Mouse (Mus musculus): ENCODE results near the gene Als2.

Als2 gene

GRCm38 (mm10) chr1:59212076-59212779 is 24.8 kb downstream of the Als2 start:
- DNase-seq (ENCODE audit: low spot score in 2 of 2): no peak

GRCm38 (mm10) chr1:59211651-59212050 is 25.4 kb downstream of the Als2 start:
- no peak for DNase-seq (ENCODE audit: low spot score in 2 of 2)

DNA sequence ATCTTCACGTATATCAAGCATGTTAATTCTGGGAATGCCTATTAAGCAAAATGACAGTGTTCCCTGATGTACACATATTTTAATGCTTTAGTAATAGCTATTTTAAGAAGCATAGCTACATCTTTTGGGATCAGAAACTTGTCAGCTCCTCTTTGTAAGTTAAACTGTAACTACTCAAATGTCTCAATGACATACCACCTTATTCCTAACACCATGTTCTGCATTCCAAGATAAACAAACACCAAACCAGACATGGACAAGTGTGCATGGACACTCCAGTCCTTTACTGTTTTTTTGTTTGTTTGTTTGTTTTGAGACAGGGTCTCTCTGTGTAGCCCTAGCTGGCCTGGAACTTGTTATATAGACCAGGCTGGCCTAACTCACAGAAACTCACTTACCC is 28.7 kb downstream of the Als2 start:
- no peak for DNase-seq (ENCODE audit: low spot score in 2 of 2)

- DNase-seq (ENCODE audit: low spot score in 2 of 2): no peak
Observed at GRCm38 (mm10) chr1:59204489-59204888, 32.5 kb downstream of the Als2 start.

- DNase-seq (ENCODE audit: low spot score in 2 of 2): no peak
Observed at GRCm38 (mm10) chr1:59202367-59202766, 34.7 kb downstream of the Als2 start.

- no peak for DNase-seq (ENCODE audit: low spot score in 2 of 2)
Observed at GRCm38 (mm10) chr1:59201561-59201960, 35.5 kb downstream of the Als2 start.

DNA sequence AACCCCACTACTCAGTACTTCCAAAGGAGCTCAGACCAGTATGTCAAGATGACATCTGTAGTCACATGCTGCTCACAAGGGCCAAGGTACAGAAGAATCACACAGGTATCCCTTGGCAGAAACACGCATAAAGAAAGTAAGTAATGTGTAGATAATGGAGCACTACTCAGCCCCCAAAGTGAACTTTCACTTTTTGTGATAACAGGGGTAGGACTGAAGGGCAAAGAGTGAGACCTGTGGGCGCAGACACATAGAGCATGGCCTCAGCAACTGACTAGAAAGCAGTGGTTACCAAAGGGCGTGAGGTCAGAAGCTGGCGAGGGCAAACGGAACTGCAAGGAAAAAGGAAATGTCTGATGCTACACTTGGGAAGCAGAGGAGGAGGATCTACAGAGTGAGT is 36.1 kb downstream of the Als2 start:
- no peak for DNase-seq (ENCODE audit: low spot score in 2 of 2)

- no peak for DNase-seq (ENCODE audit: low spot score in 2 of 2)
Observed at GRCm38 (mm10) chr1:59194979-59195378, 42.1 kb downstream of the Als2 start.

GRCm38 (mm10) chr1:59187786-59188185 is 49.2 kb downstream of the Als2 start:
- no peak for DNase-seq (ENCODE audit: low spot score in 2 of 2)

DNA sequence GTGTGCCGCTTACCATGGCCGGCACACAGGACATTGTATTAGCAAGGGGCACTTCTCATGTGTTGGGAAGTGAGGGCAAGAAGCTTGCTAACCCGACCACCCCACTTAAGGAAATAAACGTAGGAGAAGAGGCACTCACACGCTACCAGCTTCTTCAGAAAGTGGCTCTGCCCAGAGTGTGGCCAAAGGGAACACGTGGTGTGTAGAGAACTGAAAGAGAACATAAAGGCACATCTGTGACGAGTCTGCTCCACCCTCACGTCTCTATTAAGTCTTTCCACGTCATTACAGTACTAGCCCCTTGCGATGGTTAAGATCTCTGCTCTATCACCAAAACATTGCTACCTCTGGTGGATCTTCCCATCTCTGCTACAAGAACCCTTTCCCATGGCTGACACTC is 50.7 kb downstream of the Als2 start:
- DNase-seq (ENCODE audit: low spot score in 2 of 2): no peak

GRCm38 (mm10) chr1:59185410-59185809 is 51.6 kb downstream of the Als2 start:
- no peak for DNase-seq (ENCODE audit: low spot score in 2 of 2)

DNA sequence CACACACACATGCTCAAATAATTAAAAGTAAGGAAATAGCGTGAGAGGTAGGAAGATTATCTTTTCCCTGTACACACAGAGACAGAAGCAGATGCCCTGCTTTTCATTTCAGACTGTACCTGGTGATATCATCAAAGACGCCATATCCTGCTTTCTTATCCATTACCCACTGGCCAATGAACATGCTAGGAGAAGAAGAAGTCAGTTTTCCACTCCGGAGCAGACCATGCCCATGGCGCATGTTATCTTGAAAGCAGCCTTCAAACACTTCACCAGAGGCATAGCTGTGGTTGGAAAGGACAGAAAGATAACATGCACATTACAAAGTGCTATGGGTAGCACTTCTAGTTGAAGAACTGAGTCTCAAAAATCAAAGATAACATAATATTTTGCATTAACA is 54.0 kb downstream of the Als2 start:
- DNase-seq (ENCODE audit: low spot score in 2 of 2): no peak

GRCm38 (mm10) chr1:59182373-59182772 is 54.7 kb downstream of the Als2 start:
- DNase-seq (ENCODE audit: low spot score in 2 of 2): no peak

- no peak for DNase-seq (ENCODE audit: low spot score in 2 of 2)
Observed at GRCm38 (mm10) chr1:59180003-59180402, 57.0 kb downstream of the Als2 start.

DNA sequence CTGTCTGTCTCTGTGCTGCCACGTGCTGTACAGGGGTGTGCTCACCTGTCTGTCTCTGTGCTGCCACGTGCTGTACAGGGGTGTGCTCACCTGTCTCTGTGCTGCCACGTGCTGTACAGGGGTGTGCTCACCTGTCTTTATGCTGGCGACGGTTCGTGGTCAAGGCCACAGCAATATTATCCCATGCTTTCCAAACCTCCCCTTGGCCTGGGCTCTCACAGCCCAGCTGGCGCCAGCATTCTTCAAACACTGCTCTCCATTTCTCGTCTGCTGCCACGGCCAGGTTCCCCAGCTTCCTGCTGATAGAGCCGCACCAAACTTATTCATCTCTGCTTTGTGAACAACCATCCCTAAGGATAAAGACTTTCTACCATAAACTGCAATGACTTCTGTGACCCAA is 58.6 kb downstream of the Als2 start:
- DNase-seq (ENCODE audit: low spot score in 2 of 2): no peak

- no peak for DNase-seq (ENCODE audit: low spot score in 2 of 2)
Observed at GRCm38 (mm10) chr1:59174514-59175373, 62.3 kb downstream of the Als2 start.

DNA sequence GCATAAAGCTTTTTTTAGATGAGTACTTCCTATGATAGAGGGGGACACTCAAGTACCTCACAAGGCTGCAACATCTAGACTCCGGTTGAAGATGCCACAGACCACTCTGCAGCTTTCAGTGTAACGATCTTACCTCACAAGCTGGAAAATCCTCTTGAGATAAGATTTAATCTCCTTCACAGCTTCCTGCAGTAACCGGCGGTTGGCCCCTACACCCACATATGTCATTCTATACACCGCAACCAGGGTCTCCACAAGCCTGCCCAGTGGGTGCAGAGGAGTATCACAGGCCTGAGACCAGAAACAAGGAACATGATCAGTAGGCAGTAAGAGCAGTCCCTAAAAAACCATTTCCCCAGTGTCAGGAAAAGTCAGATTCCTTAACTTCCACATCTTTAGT is 64.0 kb downstream of the Als2 start:
- no peak for DNase-seq (ENCODE audit: low spot score in 2 of 2)

DNA sequence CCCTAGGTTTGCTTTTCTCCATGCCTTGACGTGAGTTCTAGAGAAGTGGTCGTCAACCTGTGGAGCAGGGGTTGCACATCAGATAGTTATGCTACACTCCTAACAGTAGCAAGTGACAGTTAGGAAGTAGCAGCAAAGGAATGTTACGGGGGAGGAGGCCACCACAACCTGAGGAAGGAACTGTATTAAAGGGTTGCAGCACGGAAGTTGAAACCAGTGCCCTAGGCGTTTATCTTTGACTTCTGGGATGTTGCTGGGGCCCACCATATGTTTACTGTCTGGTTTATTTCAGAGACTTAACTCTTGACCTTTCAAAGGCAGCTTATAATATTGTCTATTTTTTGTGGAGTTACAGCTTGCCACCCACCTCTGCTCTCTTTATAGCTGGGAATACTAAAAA is 65.2 kb downstream of the Als2 start:
- DNase-seq (ENCODE audit: low spot score in 2 of 2): no peak

GRCm38 (mm10) chr1:59170290-59170689 is 66.7 kb downstream of the Als2 start:
- no peak for DNase-seq (ENCODE audit: low spot score in 2 of 2)

GRCm38 (mm10) chr1:59169586-59169985 is 67.4 kb downstream of the Als2 start:
- no peak for DNase-seq (ENCODE audit: low spot score in 2 of 2)

DNA sequence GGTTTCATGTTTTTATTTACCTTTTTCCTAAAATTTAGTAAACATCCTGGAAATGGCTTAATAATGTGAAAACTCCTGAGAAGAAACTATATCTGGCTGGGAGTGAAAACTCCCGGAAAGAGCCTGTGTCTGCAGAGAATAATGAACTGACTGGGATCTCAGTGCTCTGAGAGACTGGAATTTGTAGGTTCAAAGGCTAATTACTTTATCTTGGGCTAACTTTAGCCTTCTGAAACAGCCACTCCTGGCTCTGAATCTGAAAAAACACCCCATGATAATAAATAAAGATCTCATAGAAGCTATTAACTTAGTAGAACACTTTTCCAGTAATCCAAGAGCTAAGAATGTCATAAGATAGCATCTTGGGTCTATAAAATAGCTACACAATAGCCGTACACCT is 68.5 kb downstream of the Als2 start:
- DNase-seq (ENCODE audit: low spot score in 2 of 2): no peak

DNA sequence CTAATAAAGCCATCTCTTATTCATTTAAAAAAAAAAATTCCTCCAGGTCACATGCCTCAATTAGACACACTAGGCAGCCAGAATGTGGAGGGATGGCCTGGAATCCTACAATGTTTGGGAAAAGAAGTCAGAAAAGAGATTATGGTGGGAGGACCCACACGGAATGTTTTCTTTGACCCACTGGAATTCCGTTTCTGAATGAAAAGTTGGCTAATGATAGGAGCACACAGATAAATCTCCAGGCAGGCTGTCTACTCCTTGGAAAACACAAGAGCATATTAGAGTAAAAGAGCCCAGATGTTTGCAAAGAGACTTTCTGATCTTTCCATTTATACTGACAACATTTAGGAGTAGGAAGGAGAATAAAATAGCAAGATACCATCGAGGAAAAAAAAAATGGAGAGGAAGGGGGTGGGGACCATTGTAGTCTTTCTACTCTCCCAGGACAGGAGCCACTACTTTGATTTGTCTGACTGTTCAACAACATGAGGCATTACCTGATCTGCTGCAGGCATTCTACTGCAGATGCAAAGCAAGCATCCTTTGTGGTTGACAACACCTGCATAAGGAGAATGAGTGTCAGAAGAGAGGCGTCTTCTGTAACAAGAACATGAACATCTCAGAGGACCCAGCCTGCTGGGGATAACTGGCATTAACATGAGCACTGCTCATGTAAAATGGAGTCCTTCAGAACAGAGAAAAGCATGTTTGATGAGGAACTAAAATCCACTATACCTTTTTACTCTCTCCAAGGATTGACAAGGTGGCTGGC is 69.2 kb downstream of the Als2 start:
- no peak for DNase-seq (ENCODE audit: low spot score in 2 of 2)
